Mouse (Mus musculus) yolk sac, embryonic 10.5 days (tissue): Measurements from ENCODE around the gene Ttc23l.
A peak's percentile ranks its signal among the peaks of the same experiment; 100 is the strongest.
"Not testable (repeated sequence)": the region's sequence is repeated elsewhere in the genome, so short reads cannot be mapped to it uniquely, and the experiment has no call there.

ENCODE experiments used
- DNase-seq: peaks from one replicate; pipeline ENCODE4 v3.0.0-alpha.2; 2017; ENCODE audit warnings: low spot score

Ttc23l gene

GRCm38 (mm10) chr15:10558465-10558864, at the start of gene Ttc23l:
Ttc23l (minus strand) TSS chr15:10558668.
- no peak for DNase-seq

- DNase-seq, result no peak
Measured at GRCm38 (mm10) chr15:10599413-10599812, 40.9 kb upstream of the Ttc23l start.

GRCm38 (mm10) chr15:10598259-10599225, 40.1 kb upstream of the Ttc23l start:
- DNase-seq, result no peak

- no peak for DNase-seq
Measured at GRCm38 (mm10) chr15:10596871-10597270, 38.4 kb upstream of the Ttc23l start.

GRCm38 (mm10) chr15:10595408-10595807, 36.9 kb upstream of the Ttc23l start:
- no peak for DNase-seq

- DNase-seq, result no peak
Measured at GRCm38 (mm10) chr15:10594910-10595309, 36.4 kb upstream of the Ttc23l start.

GRCm38 (mm10) chr15:10593094-10593493, 34.6 kb upstream of the Ttc23l start:
- no peak for DNase-seq

- DNase-seq, result no peak
Measured at GRCm38 (mm10) chr15:10586565-10586964, 28.1 kb upstream of the Ttc23l start.

GRCm38 (mm10) chr15:10584359-10585187, 26.1 kb upstream of the Ttc23l start:
- DNase-seq, result no peak

GRCm38 (mm10) chr15:10583408-10583807, 24.9 kb upstream of the Ttc23l start:
- peak; percentile 39 for DNase-seq

- no peak for DNase-seq
Measured at GRCm38 (mm10) chr15:10579159-10579558, 20.7 kb upstream of the Ttc23l start.

- no peak for DNase-seq
Measured at GRCm38 (mm10) chr15:10566486-10566885, 8.0 kb upstream of the Ttc23l start.

- no peak for DNase-seq
Measured at GRCm38 (mm10) chr15:10564201-10564600, 5.7 kb upstream of the Ttc23l start.

GRCm38 (mm10) chr15:10562281-10562680, 3.8 kb upstream of the Ttc23l start:
- no peak for DNase-seq

- DNase-seq, result no peak
Measured at GRCm38 (mm10) chr15:10560005-10560404, 1.5 kb upstream of the Ttc23l start.

- DNase-seq, result no peak
Measured at GRCm38 (mm10) chr15:10554336-10554735, 4.1 kb downstream of the Ttc23l start.

GRCm38 (mm10) chr15:10540271-10541088, 18.0 kb downstream of the Ttc23l start:
- DNase-seq, result no peak

GRCm38 (mm10) chr15:10535969-10536368, 22.5 kb downstream of the Ttc23l start:
- no peak for DNase-seq

- DNase-seq, result no peak
Measured at GRCm38 (mm10) chr15:10534591-10534990, 23.9 kb downstream of the Ttc23l start.

GRCm38 (mm10) chr15:10533361-10533760, 25.1 kb downstream of the Ttc23l start:
- not testable (repeated sequence) for DNase-seq

- DNase-seq, result no peak
Measured at GRCm38 (mm10) chr15:10531352-10531751, 27.1 kb downstream of the Ttc23l start.

GRCm38 (mm10) chr15:10525896-10526295, 32.6 kb downstream of the Ttc23l start:
- DNase-seq, result no peak
